Mouse (Mus musculus): ENCODE data around the gene Olfr169. TPM values are rescaled to one million over a fixed set of nuclear protein-coding genes. Genes with fewer than 3 reads are reported as not detected.

The Olfr169 gene
- not detected for polyA plus RNA-seq (2014; fragmentation: Illumina TruSeq; extraction: RNeasy Lipid Tissue Mini Kit (QIAGEN cat#74804); ENCODE audit: low read depth, low replicate concordance)

DNA sequence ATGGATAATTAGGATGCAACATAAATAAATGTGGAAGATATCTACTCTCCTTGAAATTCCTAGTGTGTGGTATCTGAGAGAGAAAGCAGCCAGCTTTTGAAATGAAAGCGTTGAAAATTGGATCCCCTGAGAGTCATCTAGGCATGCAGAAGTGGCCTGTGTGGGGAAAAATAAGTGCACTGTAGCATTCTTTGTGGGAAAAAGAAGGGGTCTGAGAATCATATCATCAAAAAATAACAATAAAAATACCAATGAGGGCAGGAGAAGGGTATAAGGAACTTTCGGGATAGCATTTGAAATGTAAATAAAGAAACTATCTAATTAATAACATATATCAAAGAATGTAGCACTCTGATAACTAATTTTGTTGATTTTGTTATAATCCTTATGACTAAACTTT is at the start of gene Olfr169:
Olfr169 (minus strand) TSS at position 101 of the 400 bp plus-strand sequence.

DNA sequence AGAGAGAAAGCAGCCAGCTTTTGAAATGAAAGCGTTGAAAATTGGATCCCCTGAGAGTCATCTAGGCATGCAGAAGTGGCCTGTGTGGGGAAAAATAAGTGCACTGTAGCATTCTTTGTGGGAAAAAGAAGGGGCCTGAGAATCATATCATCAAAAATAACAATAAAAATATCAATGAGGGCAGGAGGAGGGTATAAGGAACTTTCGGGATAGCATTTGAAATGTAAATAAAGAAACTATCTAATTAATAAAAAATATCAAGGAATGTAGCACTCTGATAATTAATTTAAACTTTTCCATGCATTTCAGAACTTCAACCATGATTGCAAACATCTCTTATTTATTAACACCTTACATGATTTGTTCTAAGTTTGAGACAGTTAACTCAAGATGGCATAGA is 40.2 kb upstream of the Olfr169 start, which contains the start of gene Olfr170:
Olfr170 (minus strand) TSS at position 101 of the 400 bp plus-strand sequence.

DNA sequence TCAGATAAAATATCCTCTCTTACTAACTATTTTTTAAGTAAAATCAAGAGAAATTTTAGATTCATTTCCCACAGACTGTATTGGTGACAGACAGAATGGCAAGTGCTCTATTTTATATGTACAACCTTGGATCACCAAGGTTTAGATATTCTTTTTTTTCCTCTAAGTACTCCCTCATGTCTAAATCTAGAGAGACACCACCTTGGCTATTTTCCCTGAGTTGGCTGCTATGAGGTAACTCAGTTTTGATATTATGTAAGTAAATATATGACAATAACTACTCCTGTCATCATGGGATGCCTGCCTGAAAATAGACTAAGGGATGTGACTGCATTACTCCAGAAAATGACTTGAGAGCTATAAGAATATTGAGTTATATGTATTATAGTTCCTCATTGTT is 36.2 kb downstream of the Olfr169 start, which contains the start of gene Olfr168:
Olfr168 (minus strand) TSS at position 101 of the 400 bp plus-strand sequence.

DNA sequence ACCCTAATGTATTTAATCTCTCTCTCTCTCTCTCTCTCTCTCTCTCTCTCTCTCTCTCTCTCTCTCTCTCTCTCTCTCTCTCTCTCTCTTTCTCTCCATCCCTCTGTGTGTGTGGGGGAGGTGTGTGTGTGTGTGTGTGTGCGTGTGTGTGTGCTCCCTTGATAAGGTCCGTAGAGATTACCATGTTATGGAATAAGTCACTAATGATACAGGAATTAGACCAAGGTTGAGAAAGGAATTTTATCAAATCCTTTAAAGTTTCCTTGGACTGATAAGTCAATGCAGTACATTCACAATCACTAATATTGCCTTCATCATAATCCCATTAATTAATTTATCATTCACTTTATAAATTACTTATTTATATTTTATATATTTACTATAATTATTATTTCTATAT is 49.4 kb downstream of the Olfr169 start, which contains the start of gene Olfr167:
Olfr167 (minus strand) TSS at position 101 of the 400 bp plus-strand sequence.

Other genes with a start within 250 kb of the Olfr169 start
- not detected for gene Olfr165, start 148.7 kb downstream of the Olfr169 start, polyA plus RNA-seq (2014; fragmentation: Illumina TruSeq; extraction: RNeasy Lipid Tissue Mini Kit (QIAGEN cat#74804); ENCODE audit: low read depth, low replicate concordance)
- gene Olfr166, start 88.1 kb downstream of the Olfr169 start, polyA plus RNA-seq (2014; fragmentation: Illumina TruSeq; extraction: RNeasy Lipid Tissue Mini Kit (QIAGEN cat#74804); ENCODE audit: low read depth, low replicate concordance), result not detected
- gene Olfr167, start 49.5 kb downstream of the Olfr169 start, polyA plus RNA-seq (2014; fragmentation: Illumina TruSeq; extraction: RNeasy Lipid Tissue Mini Kit (QIAGEN cat#74804); ENCODE audit: low read depth, low replicate concordance), result not detected
- gene Olfr168, start 36.3 kb downstream of the Olfr169 start, polyA plus RNA-seq (2014; fragmentation: Illumina TruSeq; extraction: RNeasy Lipid Tissue Mini Kit (QIAGEN cat#74804); ENCODE audit: low read depth, low replicate concordance), result not detected
- gene Olfr170, start 40.1 kb upstream of the Olfr169 start, polyA plus RNA-seq (2014; fragmentation: Illumina TruSeq; extraction: RNeasy Lipid Tissue Mini Kit (QIAGEN cat#74804); ENCODE audit: low read depth, low replicate concordance), result not detected
- not detected for gene Olfr171, start 58.1 kb upstream of the Olfr169 start, polyA plus RNA-seq (2014; fragmentation: Illumina TruSeq; extraction: RNeasy Lipid Tissue Mini Kit (QIAGEN cat#74804); ENCODE audit: low read depth, low replicate concordance)
- gene Lamp3, start 134.6 kb upstream of the Olfr169 start, polyA plus RNA-seq (2014; fragmentation: Illumina TruSeq; extraction: RNeasy Lipid Tissue Mini Kit (QIAGEN cat#74804); ENCODE audit: low read depth, low replicate concordance), result not detected
- gene B3gnt5, start 188.4 kb upstream of the Olfr169 start, polyA plus RNA-seq (2014; fragmentation: Illumina TruSeq; extraction: RNeasy Lipid Tissue Mini Kit (QIAGEN cat#74804); ENCODE audit: low read depth, low replicate concordance), result 0.64 TPM

All from adrenal gland, adult 10 weeks (tissue).